Mouse (Mus musculus): Measurements from ENCODE around the gene Calhm6. TPM values are rescaled to one million over a fixed set of nuclear protein-coding genes. Genes with fewer than 3 reads are reported as not detected.

Gene Calhm6
- polyA plus RNA-seq, 1 experiment from 2014 or later, result 2.3 TPM

DNA sequence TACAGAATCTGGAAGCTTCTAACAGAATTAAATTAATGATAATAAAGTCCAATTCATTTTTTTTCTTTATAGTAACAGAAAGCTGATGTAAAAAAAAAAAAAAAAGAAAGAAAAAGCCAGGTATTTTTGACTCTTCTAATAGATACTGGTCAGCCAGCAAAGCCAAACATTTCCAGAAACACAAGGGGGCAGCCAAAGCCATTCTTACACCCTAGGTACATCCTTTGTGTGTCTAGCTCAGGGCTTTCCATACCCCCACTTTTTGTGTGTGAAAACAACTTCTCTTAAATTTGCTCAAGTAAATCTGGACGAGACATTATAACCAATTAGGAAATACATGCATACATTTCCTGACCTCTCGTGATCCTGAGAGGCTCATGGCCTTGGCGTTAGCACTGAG lies 24.0 kb upstream of the Calhm6 start:
- no peak for ATAC-seq (ENCODE audit: insufficient number of reproducible peaks, insufficient read depth, low FRiP score, low read depth)
- no peaks in the 10 kb centered on the region; the same call in 1 of the 2 replicates for H3K4me1 ChIP-seq (ENCODE audit: control insufficient read depth, insufficient read depth, low read length)
- H3K36me3 ChIP-seq (ENCODE audit: control insufficient read depth, insufficient read depth, low read length), result peaks cover 7% of the 10 kb centered on the region; the same call in 1 of the 2 replicates
- no peak overlapping the region for H3K9ac ChIP-seq (replicated peaks; ENCODE audit: low read depth, low read length)
- no peak overlapping the region for H3K4me3 ChIP-seq (ENCODE audit: low read depth, low read length)
- H3K27ac ChIP-seq (ENCODE audit: low read length), result no peak overlapping the region
- H3K9me3 ChIP-seq (ENCODE audit: control insufficient read depth, low read depth, low read length), result no peaks in the 10 kb centered on the region
- no peak overlapping the region for H3K4me2 ChIP-seq (replicated peaks; ENCODE audit: low read depth, low read length)
- 80% methylated on average over 3 of the region's 3 CpGs for WGBS
- H3K27me3 ChIP-seq (ENCODE audit: control insufficient read depth, insufficient read depth, low read length), result no peaks in the 10 kb centered on the region

DNA sequence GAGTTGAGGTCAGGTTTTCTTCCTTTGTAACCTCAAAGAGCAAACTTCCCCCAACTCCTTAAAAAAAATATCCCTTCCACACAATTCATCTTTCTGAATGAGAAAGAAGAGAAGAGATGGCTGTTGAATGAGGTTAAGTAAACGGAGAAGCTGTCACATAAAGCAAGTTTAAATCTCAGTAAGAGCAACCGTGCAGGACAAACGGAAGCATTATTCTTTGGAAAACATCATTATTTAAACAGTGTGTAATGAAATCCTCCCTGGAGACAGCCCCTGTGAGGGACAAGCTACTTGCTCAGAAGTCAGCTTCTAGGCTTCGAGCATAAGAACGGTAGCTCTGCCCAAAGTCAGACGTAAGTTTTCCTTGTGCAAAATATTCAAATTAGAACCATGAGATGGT lies 22.7 kb upstream of the Calhm6 start:
- Histone ChIP-seq H3K9ac (replicated peaks; ENCODE audit: low read depth, low read length) (no peak overlapping the region), H3K9me3 (ENCODE audit: control insufficient read depth, low read depth, low read length) (no peaks in the 10 kb centered on the region), H3K4me3 (ENCODE audit: low read depth, low read length) (no peak overlapping the region), H3K36me3 (ENCODE audit: control insufficient read depth, insufficient read depth, low read length) (peaks cover 7% of the 10 kb centered on the region; the same call in 1 of the 2 replicates), H3K27ac (ENCODE audit: low read length) (no peak overlapping the region), H3K27me3 (ENCODE audit: control insufficient read depth, insufficient read depth, low read length) (no peaks in the 10 kb centered on the region), H3K4me1 (ENCODE audit: control insufficient read depth, insufficient read depth, low read length) (no peaks in the 10 kb centered on the region; the same call in 1 of the 2 replicates), H3K4me2 (replicated peaks; ENCODE audit: low read depth, low read length) (no peak overlapping the region)
- WGBS, result 30% methylated on average over 6 of the region's 6 CpGs
- no peak for ATAC-seq (ENCODE audit: insufficient number of reproducible peaks, insufficient read depth, low FRiP score, low read depth)

GRCm38 (mm10) chr10:34149772-34150171 lies 22.0 kb upstream of the Calhm6 start:
- no peak for ATAC-seq (ENCODE audit: insufficient number of reproducible peaks, insufficient read depth, low FRiP score, low read depth)
- no peak overlapping the region for H3K27ac ChIP-seq (ENCODE audit: low read length)

DNA sequence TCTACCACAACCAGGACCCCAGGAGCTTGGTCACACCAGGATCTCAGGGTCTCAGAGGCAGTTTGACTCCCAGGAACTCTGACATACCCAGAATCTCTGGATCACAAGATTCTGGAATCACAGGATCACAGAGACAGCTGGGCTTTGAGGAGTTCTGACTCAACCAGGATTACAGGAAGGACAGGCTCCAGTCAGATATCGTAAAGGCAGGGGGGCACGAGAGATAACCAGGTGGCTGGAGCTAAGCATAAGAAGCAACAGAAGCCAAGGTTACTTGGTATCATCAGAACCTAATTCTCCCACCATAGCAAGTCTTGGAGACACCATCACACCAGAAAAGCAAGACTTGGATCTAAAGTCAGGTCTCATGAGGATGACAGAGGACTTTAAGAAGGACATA lies 13.9 kb upstream of the Calhm6 start:
- H3K27ac ChIP-seq (ENCODE audit: low read length), result no peak overlapping the region
- no peak overlapping the region for H3K4me2 ChIP-seq (replicated peaks; ENCODE audit: low read depth, low read length)
- no peak for ATAC-seq (ENCODE audit: insufficient number of reproducible peaks, insufficient read depth, low FRiP score, low read depth)
- no peaks in the 10 kb centered on the region for H3K4me1 ChIP-seq (ENCODE audit: control insufficient read depth, insufficient read depth, low read length)
- no peak overlapping the region for H3K9ac ChIP-seq (replicated peaks; ENCODE audit: low read depth, low read length)
- H3K36me3 ChIP-seq (ENCODE audit: control insufficient read depth, insufficient read depth, low read length), result no peaks in the 10 kb centered on the region
- no peaks in the 10 kb centered on the region for H3K27me3 ChIP-seq (ENCODE audit: control insufficient read depth, insufficient read depth, low read length)
- WGBS, result 90% methylated on average over 2 of the region's 2 CpGs
- no peaks in the 10 kb centered on the region for H3K9me3 ChIP-seq (ENCODE audit: control insufficient read depth, low read depth, low read length)
- no peak overlapping the region for H3K4me3 ChIP-seq (ENCODE audit: low read depth, low read length)

More at GRCm38 (mm10) chr10:34149772-34150171, 22.0 kb upstream of the Calhm6 start:
- peaks cover 7% of the 10 kb centered on the region; the same call in 1 of the 2 replicates for H3K36me3 ChIP-seq (ENCODE audit: control insufficient read depth, insufficient read depth, low read length)
- 66% methylated on average over 3 of the region's 3 CpGs for WGBS
- H3K27me3 ChIP-seq (ENCODE audit: control insufficient read depth, insufficient read depth, low read length), result no peaks in the 10 kb centered on the region
- no peak overlapping the region for H3K4me3 ChIP-seq (ENCODE audit: low read depth, low read length)
- H3K9ac ChIP-seq (replicated peaks; ENCODE audit: low read depth, low read length), result no peak overlapping the region
- H3K4me1 ChIP-seq (ENCODE audit: control insufficient read depth, insufficient read depth, low read length), result no peaks in the 10 kb centered on the region; the same call in 1 of the 2 replicates
- no peaks in the 10 kb centered on the region for H3K9me3 ChIP-seq (ENCODE audit: control insufficient read depth, low read depth, low read length)
- H3K4me2 ChIP-seq (replicated peaks; ENCODE audit: low read depth, low read length), result no peak overlapping the region

GRCm38 (mm10) chr10:34139768-34140167 lies 12.0 kb upstream of the Calhm6 start:
- ATAC-seq (ENCODE audit: insufficient number of reproducible peaks, insufficient read depth, low FRiP score, low read depth), result peak; percentile 67; the same call in 1 of the 2 replicates
- H3K9ac ChIP-seq (replicated peaks; ENCODE audit: low read depth, low read length), result no peak overlapping the region
- no peak overlapping the region for H3K27ac ChIP-seq (ENCODE audit: low read length)
- H3K27me3 ChIP-seq (ENCODE audit: control insufficient read depth, insufficient read depth, low read length), result no peaks in the 10 kb centered on the region
- no peaks in the 10 kb centered on the region for H3K4me1 ChIP-seq (ENCODE audit: control insufficient read depth, insufficient read depth, low read length)
- no peaks in the 10 kb centered on the region for H3K36me3 ChIP-seq (ENCODE audit: control insufficient read depth, insufficient read depth, low read length)
- 61% methylated on average over 4 of the region's 4 CpGs for WGBS
- H3K4me2 ChIP-seq (replicated peaks; ENCODE audit: low read depth, low read length), result no peak overlapping the region
- H3K4me3 ChIP-seq (ENCODE audit: low read depth, low read length), result no peak overlapping the region
- H3K9me3 ChIP-seq (ENCODE audit: control insufficient read depth, low read depth, low read length), result no peaks in the 10 kb centered on the region

DNA sequence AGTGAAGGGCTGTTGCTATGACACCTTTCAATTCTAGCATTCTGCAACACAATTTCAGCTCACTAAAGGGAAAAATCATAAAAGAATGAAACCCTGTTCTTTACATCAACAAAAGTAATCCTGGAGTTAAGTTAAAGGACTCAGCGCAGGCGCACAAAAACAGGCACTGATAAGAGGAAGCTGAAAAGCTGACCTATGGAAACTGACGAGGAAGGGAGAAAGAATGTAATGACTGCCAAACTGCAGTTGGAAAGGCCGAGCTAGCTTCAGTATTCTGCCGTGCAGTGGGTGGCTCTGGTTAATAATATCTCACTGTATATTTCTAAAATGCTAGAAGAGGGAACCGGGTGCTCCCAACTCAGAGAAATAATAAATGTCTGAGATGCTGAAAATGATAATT lies 10.2 kb upstream of the Calhm6 start:
- 44% methylated on average over 6 of the region's 6 CpGs for WGBS

DNA sequence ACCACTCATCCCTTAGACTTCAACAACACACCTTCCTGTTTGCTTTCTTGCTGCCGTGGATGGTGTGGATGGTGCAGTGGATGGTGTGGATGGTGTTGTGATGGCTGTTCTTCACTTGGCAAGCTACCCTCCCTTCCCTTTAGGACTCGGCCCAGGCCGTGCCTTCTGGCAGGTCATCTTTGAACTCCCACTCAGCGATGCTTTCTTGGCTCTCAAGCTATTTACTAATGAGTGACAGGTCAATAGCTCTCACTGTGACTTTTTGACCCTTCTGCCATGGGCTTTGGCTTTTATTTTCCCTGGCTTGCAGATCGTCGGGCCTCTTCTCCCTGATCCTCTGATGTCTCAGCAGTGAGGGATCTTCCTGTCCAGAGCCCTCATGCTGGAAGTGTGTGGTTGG lies 8.6 kb upstream of the Calhm6 start:
- Histone ChIP-seq H3K4me2 (replicated peaks; ENCODE audit: low read depth, low read length) (no peak overlapping the region), H3K27me3 (ENCODE audit: control insufficient read depth, insufficient read depth, low read length) (no peaks in the 10 kb centered on the region), H3K4me1 (ENCODE audit: control insufficient read depth, insufficient read depth, low read length) (no peaks in the 10 kb centered on the region), H3K9me3 (ENCODE audit: control insufficient read depth, low read depth, low read length) (no peaks in the 10 kb centered on the region), H3K9ac (replicated peaks; ENCODE audit: low read depth, low read length) (no peak overlapping the region), H3K36me3 (ENCODE audit: control insufficient read depth, insufficient read depth, low read length) (no peaks in the 10 kb centered on the region), H3K4me3 (ENCODE audit: low read depth, low read length) (no peak overlapping the region), H3K27ac (ENCODE audit: low read length) (no peak overlapping the region)
- 19% methylated on average over 6 of the region's 6 CpGs for WGBS
- no peak for ATAC-seq (ENCODE audit: insufficient number of reproducible peaks, insufficient read depth, low FRiP score, low read depth)

More for the DNA sequence above, 10.2 kb upstream of the Calhm6 start:
- Histone ChIP-seq H3K9me3 (ENCODE audit: control insufficient read depth, low read depth, low read length) (no peaks in the 10 kb centered on the region), H3K4me2 (replicated peaks; ENCODE audit: low read depth, low read length) (no peak overlapping the region), H3K4me1 (ENCODE audit: control insufficient read depth, insufficient read depth, low read length) (no peaks in the 10 kb centered on the region), H3K36me3 (ENCODE audit: control insufficient read depth, insufficient read depth, low read length) (no peaks in the 10 kb centered on the region), H3K4me3 (ENCODE audit: low read depth, low read length) (no peak overlapping the region), H3K9ac (replicated peaks; ENCODE audit: low read depth, low read length) (no peak overlapping the region), H3K27me3 (ENCODE audit: control insufficient read depth, insufficient read depth, low read length) (no peaks in the 10 kb centered on the region), H3K27ac (ENCODE audit: low read length) (no peak overlapping the region)
- no peak for ATAC-seq (ENCODE audit: insufficient number of reproducible peaks, insufficient read depth, low FRiP score, low read depth)

GRCm38 (mm10) chr10:34131356-34131755 lies 3.6 kb upstream of the Calhm6 start:
- Histone ChIP-seq H3K27ac (ENCODE audit: low read length) (no peak overlapping the region), H3K4me2 (replicated peaks; ENCODE audit: low read depth, low read length) (no peak overlapping the region), H3K27me3 (ENCODE audit: control insufficient read depth, insufficient read depth, low read length) (no peaks in the 10 kb centered on the region), H3K9me3 (ENCODE audit: control insufficient read depth, low read depth, low read length) (no peaks in the 10 kb centered on the region), H3K4me3 (ENCODE audit: low read depth, low read length) (no peak overlapping the region), H3K4me1 (ENCODE audit: control insufficient read depth, insufficient read depth, low read length) (0 out of 2 replicates have a peak, but pooled peaks cover 3% of the 10 kb centered on the region), H3K9ac (replicated peaks; ENCODE audit: low read depth, low read length) (no peak overlapping the region), H3K36me3 (ENCODE audit: control insufficient read depth, insufficient read depth, low read length) (no peaks in the 10 kb centered on the region)
- ATAC-seq (ENCODE audit: insufficient number of reproducible peaks, insufficient read depth, low FRiP score, low read depth), result no peak
- 64% methylated on average over 2 of the region's 2 CpGs for WGBS

- no peaks in the 10 kb centered on the region for H3K9me3 ChIP-seq (ENCODE audit: control insufficient read depth, low read depth, low read length)
- no peak overlapping the region for H3K9ac ChIP-seq (replicated peaks; ENCODE audit: low read depth, low read length)
- H3K36me3 ChIP-seq (ENCODE audit: control insufficient read depth, insufficient read depth, low read length), result no peaks in the 10 kb centered on the region
- H3K27ac ChIP-seq (ENCODE audit: low read length), result no peak overlapping the region
- no peak overlapping the region for H3K4me2 ChIP-seq (replicated peaks; ENCODE audit: low read depth, low read length)
- 0 out of 2 replicates have a peak, but pooled peaks cover 3% of the 10 kb centered on the region for H3K4me1 ChIP-seq (ENCODE audit: control insufficient read depth, insufficient read depth, low read length)
- no peak for ATAC-seq (ENCODE audit: insufficient number of reproducible peaks, insufficient read depth, low FRiP score, low read depth)
- 82% methylated on average over 6 of the region's 6 CpGs for WGBS
- H3K4me3 ChIP-seq (ENCODE audit: low read depth, low read length), result no peak overlapping the region
- H3K27me3 ChIP-seq (ENCODE audit: control insufficient read depth, insufficient read depth, low read length), result no peaks in the 10 kb centered on the region
Measured at GRCm38 (mm10) chr10:34128391-34128790, 607 bp upstream of the Calhm6 start.
